Mouse (Mus musculus) Patski (cell line): ENCODE measurements around the gene Ifit1. TPM values are rescaled to one million over a fixed set of nuclear protein-coding genes. Genes with fewer than 3 reads are reported as not detected.
"Not testable (repeated sequence)": the region's sequence is repeated elsewhere in the genome, so short reads cannot be mapped to it uniquely, and the experiment has no call there.

Experiments
- ATAC-seq: fragments of 100-300 bp; one replicate; pipeline ENCODE4 v1.8.0; 2021
- CTCF ChIA-PET: fragments of 350-600 bp; sonication (Branson Sonifier 250); formaldehyde crosslinking; loops from one replicate; lab custom pipeline; 2022; ENCODE audit warnings: inconsistent platforms; lab: Charles Lee
- POLR2A ChIA-PET: fragments of 350-600 bp; sonication (Branson Sonifier 250); formaldehyde crosslinking; loops from one replicate; lab custom pipeline; 2022; ENCODE audit warnings: antibody characterized with exemption, inconsistent platforms; lab: Charles Lee
- DNase-seq: peaks from one replicate; pipeline ENCODE4 v3.0.0-alpha.2; 2011; ENCODE audit warnings: low read depth, low spot score
- H3K27me3 ChIP-seq: fragments of 371-371 bp; one replicate; pipeline ENCODE4 v1.5.1; 2021
- CTCF ChIP-seq: fragments of 100-300 bp; IDR thresholded peaks from one replicate; pipeline ENCODE4 v1.5.1; 2021
- in situ Hi-C: fragments of 300-500 bp; cut with MboI; formaldehyde crosslinking; loops from 3 replicates; pipeline ENCODE4 v1.11.1; 2018; ENCODE audit warnings: low pct_unique_long_range_greater_than_20kb, mixed read lengths
- polyA plus RNA-seq: library from polyadenylated mRNA; unstranded; gene quantifications from one replicate; pipeline ENCODE4 v1.2.3, GENCODE M21; 2021

Ifit1 gene
- polyA plus RNA-seq, 1 experiment from 2014 or later = 2.3 TPM

DNA sequence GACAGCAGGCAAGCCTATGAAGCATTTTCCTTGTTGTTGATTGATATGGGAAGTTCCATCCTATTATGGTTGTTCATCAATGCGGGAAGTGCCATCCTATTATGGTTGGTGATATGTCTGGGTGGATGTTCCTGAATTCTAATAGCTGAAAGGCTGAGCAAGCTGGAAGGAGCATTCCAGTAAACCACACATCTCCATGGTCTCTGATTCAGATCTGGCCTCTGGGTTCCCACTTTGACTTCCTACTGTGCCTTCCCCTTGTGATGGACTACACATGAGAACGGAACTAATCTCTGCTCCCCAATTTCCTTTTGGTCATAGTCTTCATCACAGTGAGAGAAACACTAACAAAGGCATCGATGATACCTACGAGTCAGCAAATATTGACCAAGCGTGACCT is 19.8 kb upstream of the Ifit1 start:
- ATAC-seq = no peak
- TF ChIP-seq CTCF = no peak
- DNase-seq = no peak
- ChIA-PET POLR2A (no interaction called here), CTCF (interaction anchor here (1.8 kb wide), 1 partner anchor 70 kb away, joined by 6 read pairs; the partner anchor contains the start of gene Ifit2)
- H3K27me3 ChIP-seq = peaks cover 9% of the 10 kb centered on the region
- in situ Hi-C loops = loop anchor here (10.0 kb wide), 1 partner anchor 286 kb away; no protein-coding TSS in a partner anchor

DNA sequence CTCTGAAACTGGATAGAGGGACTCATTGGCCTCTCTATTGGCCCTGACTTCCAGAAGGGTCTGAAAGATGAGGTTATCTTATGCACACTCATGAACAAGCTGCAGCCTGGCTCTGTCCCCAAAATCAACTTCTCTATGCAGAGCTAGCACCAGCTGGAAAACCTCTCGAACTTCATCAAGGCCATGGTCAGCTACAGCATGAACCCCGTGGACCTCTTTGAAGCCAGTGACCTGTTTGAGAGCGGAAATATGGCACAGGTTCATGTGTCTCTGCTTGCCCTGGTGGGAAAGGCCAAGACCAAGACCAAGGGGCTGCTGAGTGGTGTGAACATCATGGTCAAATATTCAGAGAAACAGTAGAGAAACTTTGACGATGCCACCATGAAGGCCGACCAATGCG is 16.9 kb upstream of the Ifit1 start:
- CTCF ChIA-PET = no interaction called here
- in situ Hi-C loops = loop anchor here (10.0 kb wide), 1 partner anchor 289 kb away; no protein-coding TSS in a partner anchor
- no peak for ATAC-seq
- TF ChIP-seq CTCF = no peak
- no peak for DNase-seq
- peaks cover 23% of the 10 kb centered on the region for H3K27me3 ChIP-seq
- POLR2A ChIA-PET = interaction anchor here (0.8 kb wide), 1 partner anchor 11 kb away, joined by 3 read pairs; no protein-coding TSS in a partner anchor

DNA sequence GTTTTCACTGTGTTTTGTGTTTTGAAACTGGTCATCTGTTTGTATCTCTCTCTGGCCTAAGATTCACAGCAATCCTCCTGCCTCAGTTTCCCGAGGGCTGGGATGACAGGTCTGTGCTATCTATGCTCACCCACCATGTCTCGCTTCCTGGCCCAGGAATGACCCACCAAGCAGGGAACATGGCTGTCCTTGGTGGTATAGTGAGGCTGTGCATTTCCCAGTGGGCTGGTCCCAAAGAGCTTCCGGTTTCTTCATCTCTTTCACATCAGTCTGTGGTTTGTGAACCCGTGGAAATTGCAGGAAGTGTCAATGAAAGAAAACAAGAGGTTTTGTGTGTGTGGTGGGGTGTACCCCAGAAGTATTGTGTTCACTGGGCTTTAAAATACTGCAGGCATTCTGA is 16.0 kb upstream of the Ifit1 start:
- ChIA-PET POLR2A (no interaction called here), CTCF (no interaction called here)
- no peak for TF ChIP-seq CTCF
- ATAC-seq = no peak
- in situ Hi-C loops = loop anchor here (5.0 to 10.0 kb wide), 2 partner anchors 77 to 290 kb away; no protein-coding TSS in a partner anchor
- peaks cover 23% of the 10 kb centered on the region for H3K27me3 ChIP-seq
- DNase-seq = no peak

DNA sequence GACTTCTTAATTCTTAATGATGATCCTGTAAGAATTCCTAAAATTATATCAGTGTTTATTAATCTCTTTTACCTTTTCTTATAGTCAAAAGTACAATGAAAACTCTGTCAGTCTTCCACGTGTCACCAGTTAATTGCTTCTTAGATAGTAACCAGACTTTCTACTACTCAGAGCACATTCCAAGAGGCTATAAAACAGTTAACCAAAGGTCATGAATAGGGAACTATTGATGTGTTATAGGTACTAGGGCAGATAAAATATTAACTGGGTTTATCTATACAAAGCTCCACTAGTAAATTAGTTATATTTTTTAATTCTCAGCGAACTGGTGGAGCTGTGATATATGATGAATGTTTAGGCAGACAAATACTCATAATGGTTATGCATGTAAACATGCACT is 13.2 kb upstream of the Ifit1 start:
- DNase-seq (no peak), ATAC-seq (no peak)
- TF ChIP-seq CTCF = no peak
- in situ Hi-C loops = loop anchor here (5.0 to 10.0 kb wide), 2 partner anchors 80 to 293 kb away; no protein-coding TSS in a partner anchor
- H3K27me3 ChIP-seq = peaks cover 23% of the 10 kb centered on the region
- CTCF ChIA-PET = interaction anchor here (1.4 to 3.7 kb wide), 4 partner anchors 9 to 101 kb away, joined by 3 to 31 read pairs (median 5); partner anchors contain the start of genes Ifit2 and Lipa
- POLR2A ChIA-PET = no interaction called here

DNA sequence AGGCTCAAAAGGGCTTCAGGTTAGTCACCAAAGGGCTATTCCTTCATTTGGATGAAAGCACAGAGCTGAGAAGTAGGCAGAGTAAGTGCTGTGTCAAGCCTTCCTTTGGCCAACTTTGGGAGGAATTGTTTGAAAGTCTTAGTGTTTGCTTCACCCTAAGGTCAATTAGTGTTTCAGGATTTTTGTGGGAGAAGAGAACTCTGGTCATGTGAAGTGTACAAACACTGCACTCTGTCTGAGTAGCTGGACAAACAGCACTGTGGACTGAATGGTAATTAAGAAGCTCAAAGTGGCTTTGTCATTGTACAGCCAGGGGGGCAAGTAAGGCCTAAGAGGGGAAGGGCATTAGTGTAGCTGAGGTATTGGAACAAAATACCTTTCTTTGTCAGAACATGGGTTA is 9.2 kb upstream of the Ifit1 start:
- ChIA-PET POLR2A (no interaction called here), CTCF (interaction anchor here (1.1 to 1.2 kb wide), 2 partner anchors 61 to 81 kb away, joined by 3 to 4 read pairs; partner anchors contain the start of gene Ifit2)
- no peak for TF ChIP-seq CTCF
- DNase-seq = no peak
- no peak for ATAC-seq
- H3K27me3 ChIP-seq = peaks cover 11% of the 10 kb centered on the region
- in situ Hi-C loops = no loop called here

DNA sequence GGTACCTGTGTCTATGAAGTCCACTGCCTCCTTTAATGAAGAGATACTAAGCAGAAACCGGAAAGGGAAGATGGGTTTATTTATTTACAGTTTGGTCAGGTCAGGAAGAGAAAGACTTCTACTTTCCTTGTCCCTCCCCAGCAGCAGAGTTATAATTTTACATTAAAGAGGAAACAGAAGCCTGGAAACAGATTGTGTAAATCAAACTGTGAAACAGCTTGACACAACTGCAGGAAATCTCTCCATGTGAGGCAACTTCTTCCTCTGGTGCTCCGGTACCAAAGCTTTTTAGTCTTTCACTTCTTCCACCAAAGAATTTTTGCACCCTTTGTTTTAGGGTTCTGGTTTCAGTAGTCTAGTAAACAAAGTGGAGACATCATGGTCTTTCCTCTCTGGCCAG is 7.2 kb upstream of the Ifit1 start:
- H3K27me3 ChIP-seq = no peaks in the 10 kb centered on the region
- in situ Hi-C loops = no loop called here
- no peak for DNase-seq
- no peak for TF ChIP-seq CTCF
- CTCF ChIA-PET = no interaction called here
- POLR2A ChIA-PET = no interaction called here
- no peak for ATAC-seq

DNA sequence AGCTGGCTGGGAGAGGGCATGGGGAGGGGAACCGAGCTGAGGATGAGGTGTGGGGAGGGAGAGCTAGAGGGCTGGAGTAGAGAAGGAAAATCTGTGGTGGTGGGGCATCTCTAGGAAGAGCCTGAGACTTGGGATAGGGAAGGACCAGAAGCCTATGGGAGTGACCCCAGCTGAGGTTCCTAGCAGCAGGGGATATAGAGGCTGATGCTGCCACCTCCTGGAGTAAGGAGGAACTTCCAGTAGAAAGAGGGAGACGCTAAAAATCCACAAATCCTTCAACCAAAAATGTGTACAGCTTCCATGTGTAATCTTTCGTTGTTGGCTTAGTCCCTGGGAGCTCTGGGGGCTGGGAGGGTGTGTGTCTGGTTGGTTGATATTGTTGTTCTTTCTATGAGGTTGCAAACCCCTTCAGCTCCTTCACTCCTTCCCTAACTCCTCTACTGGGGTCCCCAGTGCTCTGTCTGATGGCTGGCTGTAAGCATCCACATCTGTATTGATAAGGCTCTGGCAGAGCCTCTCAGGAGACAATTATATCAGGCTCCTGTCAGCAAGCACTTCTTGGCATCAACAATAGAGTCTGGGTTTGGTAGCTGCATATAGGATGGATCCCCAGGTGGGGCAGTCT is 3.6 kb upstream of the Ifit1 start:
- ATAC-seq (peak; percentile 75), DNase-seq (no peak)
- in situ Hi-C loops = no loop called here
- peaks cover 3% of the 10 kb centered on the region for H3K27me3 ChIP-seq
- TF ChIP-seq CTCF = peak; percentile 90
- CTCF ChIA-PET = interaction anchor here (0.9 to 4.4 kb wide), 19 partner anchors 8 to 394 kb away, joined by 3 to 32 read pairs (median 6); partner anchors contain the start of genes Ifit2 and Lipa
- POLR2A ChIA-PET = interaction anchor here (2.0 kb wide), 1 partner anchor 86 kb away, joined by 7 read pairs; the partner anchor contains the start of gene Ifit2

DNA sequence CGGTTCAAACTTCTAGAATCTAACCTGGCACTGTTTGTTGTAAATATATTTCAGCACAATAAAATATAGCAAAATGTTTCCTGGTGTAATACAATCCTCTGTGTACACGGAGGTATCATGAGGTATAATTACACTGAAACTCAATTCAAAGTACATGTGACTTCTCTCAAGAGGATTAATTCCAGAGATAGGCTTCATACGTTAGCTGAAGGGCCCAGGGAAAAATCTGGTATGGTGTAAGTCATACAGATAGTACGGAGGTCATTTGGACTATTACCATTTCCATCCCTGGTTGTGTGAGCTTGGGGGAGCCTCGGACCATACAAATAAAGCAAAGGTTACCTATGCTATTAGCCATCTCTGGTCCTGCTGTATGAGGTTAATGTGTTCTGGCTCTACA is 1.9 kb downstream of the Ifit1 start:
- ATAC-seq = no peak
- POLR2A ChIA-PET = no interaction called here
- CTCF ChIA-PET = no interaction called here
- in situ Hi-C loops = no loop called here
- no peak for TF ChIP-seq CTCF
- peaks cover 37% of the 10 kb centered on the region for H3K27me3 ChIP-seq
- no peak for DNase-seq

DNA sequence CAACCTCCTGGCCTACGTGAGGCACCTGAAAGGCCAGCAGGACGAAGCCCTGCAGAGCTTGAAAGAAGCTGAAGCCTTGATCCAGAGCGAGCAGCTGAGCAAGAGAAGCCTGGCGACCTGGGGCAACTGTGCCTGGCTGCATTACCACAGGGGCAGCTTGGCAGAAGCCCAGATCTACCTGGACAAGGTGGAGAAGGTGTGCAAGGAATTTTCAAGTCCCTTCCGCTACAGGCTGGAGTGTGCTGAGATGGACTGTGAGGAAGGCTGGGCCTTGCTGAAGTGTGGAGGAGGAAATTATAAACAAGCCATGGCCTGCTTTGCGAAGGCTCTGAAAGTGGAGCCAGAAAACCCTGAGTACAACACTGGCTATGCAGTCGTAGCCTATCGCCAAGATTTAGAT is 7.0 kb downstream of the Ifit1 start:
- in situ Hi-C loops, DNase-seq, ATAC-seq: not testable (repeated sequence)
- ChIA-PET CTCF (interaction anchor here (1.1 kb wide), 1 partner anchor 13 kb away, joined by 3 read pairs; no protein-coding TSS in a partner anchor), POLR2A (interaction anchor here (0.7 kb wide), 1 partner anchor 97 kb away, joined by 3 read pairs; the partner anchor contains the start of gene Ifit2)
- peaks cover 39% of the 10 kb centered on the region for H3K27me3 ChIP-seq

DNA sequence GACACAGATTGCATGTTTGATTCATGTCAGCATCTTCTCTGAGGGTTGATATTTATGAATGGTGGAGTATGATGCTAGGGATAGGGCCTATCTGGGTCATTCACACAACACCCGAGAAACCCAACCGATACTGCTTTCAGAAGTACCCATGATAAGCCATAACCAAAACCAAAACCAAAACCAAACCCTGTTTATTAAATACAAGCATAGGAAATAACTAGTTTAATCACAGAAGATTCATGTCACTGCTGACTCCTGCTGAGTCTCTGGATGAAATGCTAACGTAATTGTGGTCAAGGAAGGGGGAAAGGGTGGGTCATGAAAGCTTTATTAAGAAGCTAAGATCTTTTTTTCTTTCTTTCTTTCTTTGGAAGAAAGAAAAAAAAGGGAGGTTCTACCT is 9.6 kb downstream of the Ifit1 start:
- in situ Hi-C loops = loop anchor here (10.0 to 25.0 kb wide), 2 partner anchors 315 to 1437 kb away; partner anchors contain the start of gene Rpp30
- ATAC-seq (no peak), DNase-seq (no peak)
- no peak for TF ChIP-seq CTCF
- H3K27me3 ChIP-seq = peaks cover 25% of the 10 kb centered on the region
- ChIA-PET POLR2A (no interaction called here), CTCF (interaction anchor here (1.0 kb wide), 1 partner anchor 13 kb away, joined by 3 read pairs; no protein-coding TSS in a partner anchor)

DNA sequence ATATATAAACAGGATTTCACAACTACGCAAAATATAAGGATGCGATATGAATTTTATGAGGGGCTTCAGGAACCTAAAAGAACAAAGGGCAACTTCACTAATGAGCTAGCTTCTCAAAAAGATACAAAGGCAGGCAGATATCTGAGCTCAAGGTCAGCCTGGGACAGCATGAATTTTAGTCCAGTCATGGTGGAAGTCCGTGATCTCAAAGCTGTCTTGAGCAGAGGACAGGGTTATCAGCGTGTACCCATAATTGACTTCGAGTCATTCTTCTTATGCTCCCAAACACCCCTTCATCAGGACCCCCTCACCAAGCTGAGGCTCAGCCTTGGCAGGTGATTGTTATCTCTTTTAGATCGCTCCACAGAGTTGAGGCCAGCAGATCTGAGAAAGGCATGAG is 10.3 kb downstream of the Ifit1 start:
- peaks cover 18% of the 10 kb centered on the region for H3K27me3 ChIP-seq
- in situ Hi-C loops = loop anchor here (10.0 to 25.0 kb wide), 2 partner anchors 316 to 1436 kb away; partner anchors contain the start of gene Rpp30
- no peak for DNase-seq
- CTCF ChIA-PET = interaction anchor here (1.0 to 1.6 kb wide), 2 partner anchors 10 to 14 kb away, joined by 3 to 4 read pairs; partner anchors contain the start of genes Ifit1 and Ifit1bl2
- TF ChIP-seq CTCF = no peak
- no peak for ATAC-seq
- POLR2A ChIA-PET = no interaction called here
